Mouse (Mus musculus) gastrocnemius, postnatal 25 days (tissue): ENCODE results near the gene Neil3. TPM values are rescaled to one million over a fixed set of nuclear protein-coding genes. Genes with fewer than 3 reads are reported as not detected.
"Not testable (repeated sequence)": the region's sequence is repeated elsewhere in the genome, so short reads cannot be mapped to it uniquely, and the experiment has no call there.

ENCODE experiments used
- DNase-seq: peaks from one replicate; pipeline ENCODE4 v3.0.0; 2022
- long read RNA-seq, 2 experiments: library from polyadenylated mRNA; stranded (forward); transcript quantifications; one replicate each; pipeline ENCODE4 v2.0.0; 2021
- total RNA-seq, 2 experiments: library from RNA; stranded (reverse); gene quantifications; 1 replicate in 1 of 2; 2 replicates in 1 of 2; pipeline ENCODE4 v1.2.3; 2021

The Neil3 gene
- under 1 TPM; 0.43 to 0.48 TPM for total RNA-seq
- long read RNA-seq, experiment 1 = 0 reads
- long read RNA-seq, experiment 2 = 0 reads

DNA sequence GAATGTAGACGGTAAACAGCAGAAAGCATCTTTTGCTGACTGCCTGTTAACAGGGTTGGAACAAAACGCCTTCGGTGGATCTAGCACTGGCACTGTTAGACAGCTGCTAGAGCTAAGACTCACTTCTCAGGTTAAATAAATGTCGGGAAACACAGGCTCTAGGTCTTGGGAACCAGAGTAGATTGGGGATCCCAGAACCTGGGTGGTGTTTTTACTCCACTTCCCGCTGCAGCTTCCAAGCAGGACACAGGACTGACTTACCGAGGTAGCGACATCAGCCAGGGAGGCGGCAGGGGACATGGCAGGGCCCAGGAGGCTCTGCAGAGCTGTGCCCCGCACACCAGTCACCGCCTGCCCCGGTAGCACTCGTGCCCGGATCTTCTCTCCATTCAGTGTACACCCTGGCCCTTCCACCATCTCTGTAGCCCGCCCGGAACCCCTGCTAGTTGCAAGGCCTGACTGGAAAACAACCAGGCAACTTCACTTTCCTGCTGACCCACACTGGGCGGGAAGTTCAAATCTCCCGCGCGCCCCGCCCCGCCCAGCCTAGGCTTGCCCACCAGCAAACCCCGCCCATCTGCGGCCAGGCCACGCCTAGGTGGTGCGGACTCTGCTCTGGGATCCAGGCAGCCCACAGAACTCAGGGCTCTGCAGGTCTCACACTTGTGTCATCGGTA, at the start of gene Neil3:
TSS of gene Neil3 (minus strand) at position 571 of the 677 bp plus-strand sequence.
- peak; percentile 73 for DNase-seq

DNA sequence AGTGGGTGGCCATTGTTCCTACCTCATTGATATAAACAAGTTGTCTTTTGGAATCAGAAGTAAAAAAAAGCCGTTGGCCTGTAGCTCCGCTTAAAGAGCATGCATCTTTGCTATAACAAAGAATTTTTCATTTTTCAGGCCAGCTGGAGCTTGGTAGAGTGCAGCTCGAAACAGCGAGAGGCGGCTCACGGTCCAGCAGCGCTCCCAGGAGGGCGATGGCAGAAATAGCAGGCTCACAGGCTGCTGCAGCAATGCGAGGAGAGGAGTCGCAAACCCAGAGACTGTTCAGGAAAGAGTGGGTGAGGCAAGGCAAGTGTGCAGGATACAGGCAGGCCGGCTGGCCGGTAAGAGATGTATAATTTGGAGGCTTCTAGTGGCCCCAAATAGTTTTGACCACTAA, 42.0 kb upstream of the Neil3 start:
- peak; percentile 24 for DNase-seq

DNA sequence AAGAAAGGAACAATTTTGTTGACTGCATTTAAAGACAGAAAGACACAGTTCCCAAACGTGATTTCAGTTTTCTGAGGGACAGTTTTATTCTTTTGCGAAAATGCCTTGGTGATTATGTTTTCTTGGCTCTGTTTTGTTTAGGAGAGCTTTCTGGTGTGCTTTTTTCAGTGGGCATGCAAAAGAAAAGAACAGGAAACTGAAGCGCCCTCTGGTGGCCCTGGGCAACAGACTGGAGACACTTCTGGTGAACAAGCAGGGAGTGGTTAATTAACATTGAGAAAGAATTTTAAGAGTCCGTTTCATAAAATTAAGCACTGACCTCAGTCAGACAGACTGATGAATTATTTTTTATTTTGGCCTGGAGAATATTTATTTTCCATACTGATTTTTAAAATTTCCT, 25.1 kb upstream of the Neil3 start:
- no peak for DNase-seq

DNA sequence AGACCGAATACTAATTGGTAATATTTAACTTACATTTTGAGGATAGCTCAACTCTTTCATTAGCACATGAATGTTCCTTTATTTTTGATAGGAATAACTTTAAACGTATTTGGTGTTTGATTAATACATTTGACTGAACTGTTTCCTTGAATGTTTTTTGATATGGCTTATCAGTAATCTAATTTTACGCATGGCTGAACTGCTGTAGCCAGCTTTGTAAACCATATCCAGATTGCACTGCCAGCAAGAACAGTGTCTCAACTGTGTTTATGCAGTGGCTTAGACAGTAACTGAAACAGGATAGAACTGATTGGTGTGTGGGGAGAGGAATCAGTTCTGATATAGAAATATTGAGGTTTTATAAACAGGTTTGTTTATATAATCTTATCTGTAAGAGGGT, 22.6 kb upstream of the Neil3 start:
- DNase-seq = no peak

DNA sequence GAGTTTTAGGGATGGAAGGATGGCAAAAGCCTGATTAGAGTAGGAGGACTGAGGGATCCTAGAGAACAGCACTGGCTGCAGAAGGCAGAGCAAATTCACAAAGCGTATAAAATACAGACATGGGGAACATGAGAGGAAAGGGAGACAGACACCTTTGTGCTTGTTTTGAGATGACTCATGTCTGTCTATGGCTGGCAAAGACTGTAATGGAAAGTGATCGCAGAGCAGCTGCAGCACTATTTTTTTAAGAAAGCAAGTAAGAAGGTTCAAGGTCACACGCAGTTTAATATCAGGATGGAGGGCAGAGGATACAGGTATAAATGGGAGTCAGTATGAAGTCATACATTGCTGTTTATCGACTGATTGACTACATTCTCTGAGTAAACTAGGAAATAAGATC, 8.2 kb downstream of the Neil3 start:
- DNase-seq = no peak

DNA sequence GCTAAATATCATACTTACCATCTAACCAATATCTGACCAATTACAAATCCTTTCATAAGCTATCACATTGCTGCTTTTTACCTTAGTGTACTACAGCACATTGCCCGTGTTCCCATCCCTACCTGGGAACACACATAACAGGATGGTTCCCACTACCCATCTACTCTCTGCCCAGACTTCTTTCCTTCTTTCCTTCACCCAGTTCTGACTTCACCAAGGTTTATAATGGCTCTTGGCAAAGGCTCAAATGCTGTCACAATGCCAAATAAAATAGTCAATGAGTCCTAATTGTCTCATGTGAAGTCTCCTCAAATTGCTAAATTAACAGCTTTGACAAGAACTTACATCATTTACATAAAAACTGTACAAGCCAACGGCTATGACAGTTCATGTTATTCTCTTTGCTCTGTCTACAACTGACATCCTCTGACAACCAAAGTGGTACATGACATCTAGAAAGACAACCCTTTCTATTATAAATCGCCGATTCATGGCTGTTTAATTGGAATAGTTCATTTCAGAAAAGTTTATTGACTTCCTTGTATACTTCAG, 9.9 kb downstream of the Neil3 start:
- no peak for DNase-seq

DNA sequence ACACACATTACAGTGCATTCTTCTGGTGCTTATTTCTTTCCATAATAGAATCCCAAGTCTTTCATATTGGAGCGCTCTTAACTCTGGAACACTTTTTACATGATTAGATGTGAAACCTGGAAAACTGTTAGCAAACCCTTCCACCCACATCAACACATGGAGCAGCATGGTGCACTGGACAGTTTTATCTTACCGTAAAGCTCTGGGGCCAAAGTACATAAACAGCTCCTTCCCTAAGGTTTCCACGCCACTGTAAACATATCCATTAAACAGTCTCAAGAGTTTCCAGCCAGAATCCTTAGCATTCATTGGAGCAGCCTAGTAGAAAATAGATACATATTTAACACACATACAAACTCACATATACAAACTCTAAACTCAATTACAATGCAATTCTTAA, 15.4 kb downstream of the Neil3 start:
- DNase-seq = no peak

DNA sequence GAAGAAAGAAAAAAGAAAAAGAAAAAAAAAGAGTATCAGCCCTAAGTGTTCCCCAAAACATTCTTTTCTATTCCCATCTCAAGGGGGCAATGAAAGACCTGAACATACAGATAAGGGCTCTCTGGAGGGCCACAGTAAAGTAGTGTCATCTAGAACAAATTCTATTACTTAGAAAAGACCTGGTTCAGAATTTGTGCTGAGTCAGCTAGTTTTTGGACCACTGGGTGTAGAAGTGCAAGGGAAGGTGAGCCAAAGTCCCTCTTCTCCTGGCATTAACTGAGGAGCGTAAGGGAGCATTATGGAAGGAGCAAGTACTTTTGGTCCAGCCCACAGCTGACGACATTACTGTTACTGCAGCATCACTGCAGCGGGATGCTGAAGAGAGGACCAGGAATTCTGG, 19.7 kb downstream of the Neil3 start:
- no peak for DNase-seq

DNA sequence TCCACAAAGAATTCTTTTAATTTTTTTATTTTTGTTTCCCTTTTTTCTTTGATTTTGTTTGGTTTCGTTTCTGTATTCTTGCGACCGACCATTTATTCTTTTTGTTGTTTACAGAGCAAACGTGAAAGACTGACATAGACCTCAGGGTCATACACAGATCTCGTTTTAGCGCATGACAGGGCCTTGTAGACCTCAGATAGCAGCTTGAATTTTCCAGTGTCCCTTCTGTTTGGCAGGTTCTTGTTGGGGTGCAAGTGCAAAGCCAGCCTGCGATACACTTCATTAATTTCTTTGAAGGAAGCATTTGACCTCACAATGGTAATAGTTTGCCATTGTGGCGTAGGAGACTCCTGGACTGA, 24.6 kb downstream of the Neil3 start:
- no peak for DNase-seq

DNA sequence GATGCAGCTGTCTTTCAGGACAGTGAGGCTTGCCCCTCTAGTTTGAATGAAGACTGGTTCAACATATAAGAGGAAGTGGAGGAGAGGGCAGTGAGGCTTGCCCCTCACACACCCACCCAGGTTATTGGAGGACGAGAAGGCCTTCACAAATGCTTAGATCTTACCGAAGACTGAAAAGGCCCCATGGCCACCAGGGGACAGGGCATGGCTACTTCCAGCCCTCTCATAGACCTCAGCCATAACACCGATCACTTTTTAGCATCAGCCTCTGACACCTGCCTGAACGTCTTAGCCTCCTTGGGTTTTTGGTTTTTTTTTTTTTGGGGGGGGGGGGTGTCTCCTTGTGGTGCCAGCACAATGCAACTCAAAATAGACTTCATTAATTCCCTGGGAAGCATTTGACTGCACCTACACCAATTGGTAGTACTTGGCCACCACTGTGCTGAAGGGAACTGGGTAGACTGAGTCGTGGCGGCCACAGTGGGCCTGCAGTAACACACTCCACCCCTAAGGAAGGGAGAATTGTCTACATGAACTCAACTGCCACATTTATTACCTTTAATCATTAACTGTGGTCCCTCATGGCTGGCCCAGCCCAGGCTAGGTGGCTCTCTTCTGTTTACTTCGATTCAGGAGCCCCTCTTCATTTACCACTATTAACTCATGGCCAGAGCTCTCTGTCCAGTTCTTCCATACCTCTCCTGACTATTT, 25.1 kb downstream of the Neil3 start:
- no peak for DNase-seq

DNA sequence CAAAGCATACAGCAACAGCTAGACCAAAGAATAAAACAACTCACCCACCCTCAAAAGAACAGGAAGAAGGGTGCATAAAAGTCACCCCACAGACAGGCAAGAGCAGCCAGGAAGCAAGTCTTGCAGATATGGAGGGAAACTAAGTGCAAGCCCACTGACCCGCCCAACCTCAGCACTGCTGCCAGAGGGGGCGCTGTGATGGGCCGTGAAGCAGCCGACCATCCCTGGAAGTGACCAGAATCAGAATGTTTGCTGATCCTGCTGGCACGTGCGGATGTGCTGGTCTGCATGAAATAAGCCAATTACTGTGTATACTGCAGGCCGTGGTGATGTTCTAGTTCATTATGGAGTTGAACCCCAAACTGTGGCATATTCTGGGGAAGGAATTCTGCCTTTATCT, 26.6 kb downstream of the Neil3 start:
- DNase-seq = no peak

DNA sequence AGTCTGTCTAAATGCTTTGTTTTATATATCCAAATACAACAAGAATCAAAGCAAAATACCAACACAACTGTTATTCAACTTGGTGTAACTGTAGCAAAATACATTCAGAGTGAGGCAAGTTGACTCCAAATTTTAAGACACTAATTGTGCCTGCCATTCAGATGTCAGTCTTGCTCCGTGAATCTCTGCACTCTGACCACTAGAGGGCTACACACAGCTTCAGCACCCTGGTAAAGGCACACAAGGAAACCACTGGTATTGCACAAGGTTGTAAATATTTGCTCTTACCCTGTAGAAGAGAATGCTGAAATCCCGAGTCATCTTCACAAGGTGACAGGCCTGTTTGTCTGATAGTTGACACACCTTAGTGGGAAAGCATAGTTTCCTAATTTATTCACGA, 31.8 kb downstream of the Neil3 start:
- DNase-seq = no peak

DNA sequence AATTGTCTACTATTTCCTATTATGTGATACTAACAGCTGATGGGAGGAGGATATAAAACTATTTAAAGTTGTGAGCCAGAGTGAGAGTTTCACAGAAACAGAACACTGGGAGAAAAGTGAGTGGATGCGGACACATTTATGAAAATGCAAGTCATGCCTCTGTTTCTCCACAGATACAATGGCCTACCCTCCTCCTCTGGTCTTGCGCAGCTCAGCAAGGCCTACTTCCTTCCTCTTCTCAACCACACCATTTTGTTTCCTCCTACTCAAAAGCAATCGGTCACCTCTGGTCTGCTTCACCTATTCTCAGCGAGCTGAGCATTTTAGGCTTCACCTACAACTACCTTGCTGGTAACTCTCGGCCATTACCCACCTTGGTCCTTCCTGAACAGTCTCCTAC, 34.0 kb downstream of the Neil3 start:
- DNase-seq = no peak

DNA sequence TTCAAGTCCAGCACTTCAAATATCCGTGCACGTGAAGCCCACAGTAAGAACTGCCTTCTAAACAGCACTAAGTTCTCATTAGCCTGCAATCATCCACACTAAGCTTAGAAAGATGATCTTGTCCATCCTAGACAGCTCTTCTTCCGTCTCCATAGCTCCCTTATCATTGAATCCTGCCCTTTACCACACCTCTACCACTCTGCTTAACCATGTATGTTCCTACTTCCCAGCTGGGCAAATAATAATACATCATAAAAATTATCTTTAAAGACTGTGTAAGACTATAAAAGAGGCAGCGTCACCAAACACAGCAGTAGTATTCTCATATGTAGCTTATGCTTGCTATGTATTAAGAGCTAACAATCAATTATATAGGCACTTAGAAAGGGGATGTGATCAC, 35.2 kb downstream of the Neil3 start:
- no peak for DNase-seq

DNA sequence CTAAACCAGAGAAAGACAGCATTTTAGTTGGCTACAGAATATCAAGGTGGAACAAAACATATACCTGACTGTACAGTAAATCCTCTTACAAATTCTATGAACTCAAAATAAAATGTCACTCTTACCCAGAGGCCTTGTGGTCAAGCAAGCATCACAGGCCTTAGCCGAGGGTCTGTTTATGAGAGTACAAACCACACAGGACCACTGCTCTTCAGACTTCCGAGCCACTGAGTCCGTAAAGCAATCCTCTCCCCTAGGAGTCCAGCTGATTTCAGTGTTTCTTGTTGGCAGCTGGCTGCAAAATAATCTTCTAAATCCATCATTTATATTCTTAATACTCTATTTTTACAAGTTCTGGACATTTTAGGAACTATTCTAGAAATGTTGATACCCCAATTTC, 38.0 kb downstream of the Neil3 start:
- DNase-seq = no peak

DNA sequence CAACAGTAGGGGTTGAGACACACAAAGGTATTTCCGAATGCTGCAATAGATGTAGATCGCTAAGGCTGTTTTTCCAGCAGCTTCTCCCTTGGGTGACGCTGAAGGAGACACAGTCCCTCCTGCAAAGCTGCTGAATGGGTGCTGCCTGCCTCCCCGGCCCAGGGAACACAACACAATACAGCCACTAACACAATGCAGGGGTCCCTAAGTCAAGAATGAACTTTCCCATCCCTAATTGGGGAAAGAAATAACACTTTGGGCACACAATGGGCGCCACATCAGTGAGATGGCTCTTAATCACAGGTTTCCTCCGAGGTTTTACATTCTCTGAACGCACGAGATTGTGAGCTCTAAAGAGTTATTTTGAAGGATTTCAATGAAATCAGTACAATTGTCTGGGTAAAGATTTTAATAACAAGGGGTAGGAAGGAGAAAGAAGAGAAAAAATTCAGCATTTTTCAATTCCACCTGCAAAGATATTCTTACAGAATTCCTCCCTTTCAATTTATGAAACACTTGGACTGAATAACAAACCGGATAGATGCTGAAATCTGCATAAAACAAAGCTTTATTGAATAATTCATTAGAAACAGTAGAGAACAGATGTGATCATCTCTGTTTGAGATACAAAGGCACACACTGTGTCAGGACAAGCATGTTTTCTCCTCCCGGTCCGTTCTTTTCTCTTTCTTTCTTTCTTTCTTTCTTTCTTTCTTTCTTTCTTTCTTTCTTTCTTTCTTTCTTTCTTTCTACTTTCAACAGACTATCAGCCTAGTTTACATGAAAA, 38.6 kb downstream of the Neil3 start:
- DNase-seq = no peak

DNA sequence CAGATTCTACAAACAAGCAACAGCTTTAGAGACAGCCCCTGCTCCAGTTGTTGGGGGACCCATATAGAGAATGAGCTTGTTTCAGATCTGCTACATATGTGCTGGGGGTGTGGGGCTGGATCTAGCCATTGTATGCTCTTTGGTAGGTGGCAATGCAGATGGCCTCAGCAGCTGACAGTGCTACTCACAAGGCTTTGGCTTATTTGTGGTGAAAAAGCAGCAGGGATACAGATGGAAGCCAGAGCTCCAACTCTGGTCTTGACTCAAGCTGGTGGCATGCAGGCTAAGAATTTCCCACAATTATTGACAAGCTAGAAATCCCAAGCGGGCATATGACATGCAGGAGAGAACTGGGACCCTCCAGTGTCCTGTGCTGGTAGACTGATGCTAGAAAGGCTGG, 40.8 kb downstream of the Neil3 start:
- no peak for DNase-seq

DNA sequence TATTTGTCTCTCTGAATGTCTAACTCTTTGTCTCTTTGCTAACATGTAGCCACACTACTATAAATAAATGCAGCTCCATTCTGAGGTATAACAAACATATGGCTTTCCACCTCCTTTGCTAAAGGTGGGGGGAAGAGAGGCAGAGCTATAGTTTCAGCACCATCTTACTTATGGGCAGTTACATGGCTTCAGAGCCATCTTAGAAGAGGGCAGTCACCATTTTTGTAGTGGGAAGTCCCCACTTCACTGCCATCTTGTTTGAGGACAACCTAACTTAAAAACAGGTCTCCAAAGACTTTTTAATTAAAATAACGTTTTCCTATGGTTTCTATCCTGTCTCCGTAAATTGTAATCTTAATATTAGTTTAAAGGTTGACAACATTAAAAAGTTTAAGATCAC, 47.1 kb downstream of the Neil3 start:
- no peak for DNase-seq

DNA sequence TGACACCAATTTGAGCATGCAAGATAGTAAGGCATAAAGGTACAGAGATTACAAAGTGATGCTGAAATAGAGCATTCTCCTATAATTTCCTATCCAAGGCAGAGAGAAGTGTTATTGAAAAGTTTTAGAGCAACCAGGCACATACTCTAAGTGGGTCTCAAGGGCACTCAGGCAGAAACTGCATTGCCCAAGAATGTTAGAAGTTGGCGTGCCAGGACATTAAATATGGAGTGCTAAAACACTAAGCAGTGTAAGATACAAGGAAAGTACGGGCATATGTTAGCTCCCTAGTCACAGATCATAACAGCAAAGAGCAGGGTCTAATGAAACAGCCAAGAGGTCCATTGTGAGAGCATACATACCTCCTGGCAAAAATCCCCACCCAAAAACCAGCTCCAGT, 65.3 kb downstream of the Neil3 start:
- no peak for DNase-seq

DNA sequence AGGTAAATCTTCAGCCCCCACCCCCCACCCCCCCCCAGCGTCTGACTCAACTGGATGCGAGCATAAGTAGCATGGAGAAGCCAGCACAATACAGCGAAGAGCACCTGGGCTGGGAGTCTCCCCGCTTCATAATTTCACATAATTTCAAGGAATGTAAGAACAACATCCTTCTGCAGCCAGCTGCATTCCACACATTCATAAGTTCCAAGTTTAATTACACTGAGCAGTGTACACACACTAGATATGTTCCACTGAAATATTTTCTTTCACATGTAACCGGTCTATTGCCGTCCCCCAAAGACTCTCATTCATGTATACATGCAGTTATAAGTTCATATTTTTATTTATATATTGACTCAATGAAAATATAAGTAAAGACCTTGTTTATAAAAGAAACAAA, 72.6 kb downstream of the Neil3 start:
- DNase-seq = no peak

DNA sequence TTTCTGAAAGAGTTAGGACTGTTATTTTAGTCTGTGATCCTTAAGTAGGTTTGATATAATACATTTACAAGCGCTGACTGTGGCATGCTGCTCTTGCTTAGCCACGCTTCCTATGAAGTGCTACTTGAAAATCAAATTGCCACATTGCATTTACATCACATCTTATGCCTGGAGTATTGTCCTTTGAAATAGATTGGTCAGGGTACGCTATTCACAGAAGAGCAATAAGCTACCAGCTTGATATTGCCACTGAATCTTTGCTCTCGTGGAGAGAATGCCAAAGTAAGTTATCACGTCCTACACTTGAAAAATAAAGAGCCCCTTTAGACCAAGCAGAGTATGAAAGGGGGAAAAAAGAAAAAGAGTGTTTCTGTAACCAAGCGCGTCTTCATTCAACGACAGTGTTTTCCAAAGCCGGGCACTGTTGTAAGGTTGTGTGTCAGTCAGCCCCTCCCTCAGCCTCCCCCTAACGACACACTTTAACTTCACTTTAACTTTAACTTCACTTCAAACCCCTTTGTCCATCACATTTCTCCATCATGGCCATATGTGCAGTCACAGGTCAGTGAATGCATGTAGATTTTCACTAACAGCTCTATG, 76.3 kb downstream of the Neil3 start:
- DNase-seq = no peak

DNA sequence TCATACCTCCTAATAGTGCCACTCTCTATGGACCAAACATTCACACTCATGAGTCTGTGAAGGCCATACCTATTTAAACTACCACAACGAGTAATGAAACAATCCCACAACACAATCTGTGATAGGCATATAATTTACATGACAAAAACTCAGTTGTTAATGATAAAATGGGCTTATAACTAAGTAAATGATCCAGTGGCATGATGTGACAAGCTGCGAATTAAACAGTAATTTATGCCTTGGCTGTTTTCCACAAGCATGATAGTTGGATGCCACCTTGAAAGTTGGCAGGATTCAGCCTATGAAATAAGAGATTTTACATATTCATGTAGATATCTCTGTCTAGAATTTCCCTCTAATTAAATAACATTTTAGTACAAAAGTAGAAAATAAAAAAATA, 99.3 kb downstream of the Neil3 start:
- no peak for DNase-seq

DNA sequence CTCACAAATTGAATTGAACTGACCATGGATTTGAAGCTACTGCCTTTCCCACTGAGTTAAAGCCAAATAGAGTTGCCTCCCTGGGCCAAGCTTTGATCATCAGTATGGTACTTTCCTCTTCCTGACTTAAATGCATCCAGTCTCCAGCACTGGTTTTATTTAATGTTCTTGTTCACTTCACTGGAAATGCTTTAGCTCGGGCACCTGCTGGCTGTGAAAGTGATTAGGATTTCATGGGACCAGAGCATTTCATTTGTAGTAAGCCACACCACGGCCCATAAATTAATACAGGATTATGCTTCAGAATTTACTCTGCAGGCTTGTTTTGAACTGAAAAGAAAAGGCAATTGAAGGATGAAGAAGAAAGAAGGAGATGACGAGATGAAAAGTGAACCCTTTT, 100.8 kb downstream of the Neil3 start:
- DNase-seq = not testable (repeated sequence)
